Mouse (Mus musculus) A20 (cell line): ENCODE results near the gene Bnip2.
A peak's percentile ranks its signal among the peaks of the same experiment; 100 is the strongest.

Source experiments
- DNase-seq: peaks from one replicate; pipeline ENCODE4 v3.0.0-alpha.2; 2011; ENCODE audit warnings: low read depth, low spot score

The Bnip2 gene

GRCm38 (mm10) chr9:69989303-69990121 lies at the start of gene Bnip2:
Gene Bnip2 (plus strand): TSS chr9:69989466.
- DNase-seq, result peak; percentile 96

- no peak for DNase-seq
These were observed 48.3 kb upstream of the Bnip2 start for GRCm38 (mm10) chr9:69940839-69941490.

GRCm38 (mm10) chr9:69941556-69941955 lies 47.7 kb upstream of the Bnip2 start:
- DNase-seq, result no peak

- peak; percentile 76 for DNase-seq
These were observed 40.3 kb upstream of the Bnip2 start for GRCm38 (mm10) chr9:69948964-69949363.

- no peak for DNase-seq
These were observed 39.6 kb upstream of the Bnip2 start for GRCm38 (mm10) chr9:69949641-69950040.

GRCm38 (mm10) chr9:69961007-69961406 lies 28.3 kb upstream of the Bnip2 start:
- no peak for DNase-seq

GRCm38 (mm10) chr9:69964370-69964769 lies 24.9 kb upstream of the Bnip2 start:
- DNase-seq, result no peak

- DNase-seq, result no peak
These were observed 3.7 kb upstream of the Bnip2 start for GRCm38 (mm10) chr9:69985526-69985925.

- DNase-seq, result no peak
These were observed 3.2 kb upstream of the Bnip2 start for GRCm38 (mm10) chr9:69986063-69986462.

- no peak for DNase-seq
These were observed 2.7 kb upstream of the Bnip2 start for GRCm38 (mm10) chr9:69986571-69986970.

- peak; percentile 82 for DNase-seq
These were observed 1.7 kb upstream of the Bnip2 start for GRCm38 (mm10) chr9:69987579-69987978.

GRCm38 (mm10) chr9:69988706-69989302 lies 462 bp upstream of the Bnip2 start:
- no peak for DNase-seq

- DNase-seq, result peak; percentile 63
These were observed 1.1 kb downstream of the Bnip2 start for GRCm38 (mm10) chr9:69990346-69990745.

- DNase-seq, result peak; percentile 76
These were observed 3.6 kb downstream of the Bnip2 start for GRCm38 (mm10) chr9:69992841-69993277.

- DNase-seq, result no peak
These were observed 4.2 kb downstream of the Bnip2 start for GRCm38 (mm10) chr9:69993479-69993878.

- no peak for DNase-seq
These were observed 5.3 kb downstream of the Bnip2 start for GRCm38 (mm10) chr9:69994547-69994946.

GRCm38 (mm10) chr9:69999318-69999717 lies 10.1 kb downstream of the Bnip2 start:
- no peak for DNase-seq

GRCm38 (mm10) chr9:70003516-70003915 lies 14.2 kb downstream of the Bnip2 start:
- no peak for DNase-seq

GRCm38 (mm10) chr9:70006984-70007383 lies 17.7 kb downstream of the Bnip2 start:
- DNase-seq, result no peak

- no peak for DNase-seq
These were observed 18.4 kb downstream of the Bnip2 start for GRCm38 (mm10) chr9:70007506-70008248.

- no peak for DNase-seq
These were observed 20.6 kb downstream of the Bnip2 start for GRCm38 (mm10) chr9:70009754-70010304.
